Mouse (Mus musculus): Measurements from ENCODE around the gene Lmo2.

GRCm38 (mm10) chr2:103931511-103931911 is 26.3 kb upstream of the Lmo2 start:
- no peak for TF ChIP-seq CTCF (IDR thresholded peaks at IDR 0.05; ENCODE audit: control insufficient read depth, insufficient read depth, insufficient read length)
- TF ChIP-seq MAX (IDR thresholded peaks at IDR 0.05): no peak
- TF ChIP-seq MYOD1 (IDR thresholded peaks at IDR 0.05; ENCODE audit: control insufficient read depth, insufficient read length, low read depth): no peak
- TF ChIP-seq USF1 (IDR thresholded peaks at IDR 0.05; ENCODE audit: low read depth): no peak
- no peak for TF ChIP-seq CEBPB (IDR thresholded peaks at IDR 0.05; ENCODE audit: low read depth)
